Mouse (Mus musculus) frontal cortex, adult 2 months (tissue): ENCODE measurements around the gene Rundc3a. TPM values are rescaled to one million over a fixed set of nuclear protein-coding genes. Genes with fewer than 3 reads are reported as not detected.

Experiments
- DNase-seq, 2 experiments: peaks; one replicate each; pipeline ENCODE4 v3.0.0; 2022; ENCODE audit warnings: low spot score in 1 of 2; ENCODE audit errors: extremely low spot score in 1 of 2
- polyA plus RNA-seq: library from polyadenylated mRNA; depleted of rRNA; stranded (reverse); fragments of >200 nt; gene quantifications from 2 replicates; pipeline ENCODE4 v1.2.3, GENCODE M21; 2012

Rundc3a gene
- polyA plus RNA-seq, 1 experiment = 540 TPM

DNA sequence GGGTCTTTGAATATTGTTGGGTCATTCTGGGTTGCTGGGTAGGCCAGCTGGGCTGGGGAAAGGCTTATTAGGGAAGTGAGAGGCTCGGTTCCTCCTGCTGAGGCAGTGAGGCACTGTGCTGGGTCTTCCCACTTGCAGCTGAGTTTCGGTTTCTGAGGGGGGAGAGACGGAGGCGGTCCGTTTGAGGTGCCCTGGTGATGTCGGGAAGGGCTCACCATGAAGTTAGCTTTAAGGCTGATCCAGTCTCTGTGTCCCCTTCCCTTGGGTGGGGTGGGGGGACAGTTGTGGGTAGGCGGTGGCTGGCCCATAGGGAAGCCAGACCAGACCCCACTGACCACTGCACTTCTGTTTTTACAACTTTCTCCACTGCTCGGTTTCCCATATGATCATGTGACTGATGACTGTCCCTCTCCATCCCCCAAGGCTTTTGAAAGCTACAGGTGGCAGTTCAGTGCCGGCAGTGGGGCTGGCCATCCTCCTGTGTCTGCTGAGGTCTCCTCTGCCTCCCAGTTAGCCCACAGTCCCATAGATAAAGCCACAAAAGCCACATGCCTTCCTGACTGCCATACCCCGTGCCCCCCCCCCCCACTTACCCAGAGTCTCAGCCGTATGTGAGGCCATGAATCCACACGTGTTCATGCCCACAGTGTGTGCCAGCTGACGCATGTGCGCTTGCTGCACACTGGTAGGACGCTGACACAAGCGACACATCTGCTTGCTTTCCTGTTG lies 39.1 kb downstream of the Rundc3a start:
- DNase-seq = no peak

DNA sequence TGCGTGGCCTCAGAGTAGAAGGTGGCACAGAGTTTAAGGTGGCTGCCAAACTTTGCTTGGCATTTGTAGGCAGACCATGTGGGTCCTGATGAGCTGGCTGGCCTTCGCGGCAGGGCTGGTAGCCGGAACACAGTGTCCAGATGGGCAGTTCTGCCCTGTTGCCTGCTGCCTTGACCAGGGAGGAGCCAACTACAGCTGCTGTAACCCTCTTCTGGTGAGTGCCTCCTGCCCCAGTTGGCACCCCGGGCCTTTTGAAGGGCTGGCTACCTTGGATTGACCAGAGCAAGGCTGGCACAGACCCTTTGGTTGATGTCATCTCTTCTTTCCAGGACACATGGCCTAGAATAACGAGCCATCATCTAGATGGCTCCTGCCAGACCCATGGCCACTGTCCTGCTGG lies 39.7 kb downstream of the Rundc3a start:
- no peak for DNase-seq

DNA sequence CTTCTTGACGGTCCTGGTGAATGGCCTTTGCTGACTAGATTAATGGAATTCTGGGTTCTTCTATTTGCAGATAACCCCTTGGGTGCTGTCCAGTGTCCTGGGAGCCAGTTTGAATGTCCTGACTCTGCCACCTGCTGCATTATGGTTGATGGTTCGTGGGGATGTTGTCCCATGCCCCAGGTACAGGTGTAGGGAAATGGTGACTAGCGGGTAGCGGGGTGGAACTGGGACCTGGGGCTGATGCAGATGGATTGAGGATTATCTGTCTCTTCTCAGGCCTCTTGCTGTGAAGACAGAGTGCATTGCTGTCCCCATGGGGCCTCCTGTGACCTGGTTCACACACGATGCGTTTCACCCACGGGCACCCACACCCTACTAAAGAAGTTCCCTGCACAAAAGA lies 40.7 kb downstream of the Rundc3a start:
- DNase-seq = no peak

DNA sequence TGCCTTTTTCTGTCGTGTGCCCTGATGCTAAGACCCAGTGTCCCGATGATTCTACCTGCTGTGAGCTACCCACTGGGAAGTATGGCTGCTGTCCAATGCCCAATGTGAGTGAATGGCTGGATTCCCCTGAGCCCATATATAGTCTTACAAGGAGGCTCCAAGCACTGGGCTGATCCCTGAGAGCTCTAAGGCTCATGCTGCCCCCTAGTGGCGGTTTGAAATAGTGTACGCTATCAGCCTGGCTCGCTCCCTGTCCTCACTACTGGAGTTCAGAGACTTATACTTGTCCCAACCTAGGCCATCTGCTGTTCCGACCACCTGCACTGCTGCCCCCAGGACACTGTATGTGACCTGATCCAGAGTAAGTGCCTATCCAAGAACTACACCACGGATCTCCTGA lies 41.2 kb downstream of the Rundc3a start:
- peak in 1 of 2 experiments; percentile 97 for DNase-seq

DNA sequence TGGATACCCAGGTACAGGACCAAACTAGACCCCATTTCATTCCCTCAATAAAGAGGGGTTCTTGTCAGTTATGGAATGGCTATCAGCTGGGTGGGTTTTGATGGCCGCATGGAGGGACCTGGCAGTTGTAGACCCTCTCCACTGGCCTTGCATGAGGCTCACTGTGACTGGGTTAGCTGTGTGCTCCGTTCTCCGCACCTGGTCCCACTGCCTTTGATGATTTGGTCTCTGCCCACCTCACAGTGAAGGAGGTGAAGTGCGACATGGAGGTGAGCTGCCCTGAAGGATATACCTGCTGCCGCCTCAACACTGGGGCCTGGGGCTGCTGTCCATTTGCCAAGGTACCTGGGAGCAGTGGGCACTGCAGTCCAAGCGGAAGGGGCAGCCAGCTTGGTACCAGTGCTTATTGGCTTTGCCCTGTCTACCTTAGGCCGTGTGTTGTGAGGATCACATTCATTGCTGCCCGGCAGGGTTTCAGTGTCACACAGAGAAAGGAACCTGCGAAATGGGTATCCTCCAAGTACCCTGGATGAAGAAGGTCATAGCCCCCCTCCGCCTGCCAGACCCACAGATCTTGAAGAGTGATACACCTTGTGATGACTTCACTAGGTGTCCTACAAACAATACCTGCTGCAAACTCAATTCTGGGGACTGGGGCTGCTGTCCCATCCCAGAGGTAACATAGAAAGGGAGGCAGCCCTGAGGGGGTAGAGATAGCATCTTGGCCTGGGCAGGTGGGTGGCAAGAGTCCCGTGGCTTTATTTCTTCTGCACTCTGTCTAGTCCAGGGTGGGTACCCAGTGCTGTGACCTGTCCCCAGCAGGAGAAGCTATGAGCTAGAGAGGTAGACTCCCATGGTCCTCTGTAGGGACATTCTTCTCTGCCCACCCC lies 41.9 kb downstream of the Rundc3a start:
- DNase-seq = no peak

DNA sequence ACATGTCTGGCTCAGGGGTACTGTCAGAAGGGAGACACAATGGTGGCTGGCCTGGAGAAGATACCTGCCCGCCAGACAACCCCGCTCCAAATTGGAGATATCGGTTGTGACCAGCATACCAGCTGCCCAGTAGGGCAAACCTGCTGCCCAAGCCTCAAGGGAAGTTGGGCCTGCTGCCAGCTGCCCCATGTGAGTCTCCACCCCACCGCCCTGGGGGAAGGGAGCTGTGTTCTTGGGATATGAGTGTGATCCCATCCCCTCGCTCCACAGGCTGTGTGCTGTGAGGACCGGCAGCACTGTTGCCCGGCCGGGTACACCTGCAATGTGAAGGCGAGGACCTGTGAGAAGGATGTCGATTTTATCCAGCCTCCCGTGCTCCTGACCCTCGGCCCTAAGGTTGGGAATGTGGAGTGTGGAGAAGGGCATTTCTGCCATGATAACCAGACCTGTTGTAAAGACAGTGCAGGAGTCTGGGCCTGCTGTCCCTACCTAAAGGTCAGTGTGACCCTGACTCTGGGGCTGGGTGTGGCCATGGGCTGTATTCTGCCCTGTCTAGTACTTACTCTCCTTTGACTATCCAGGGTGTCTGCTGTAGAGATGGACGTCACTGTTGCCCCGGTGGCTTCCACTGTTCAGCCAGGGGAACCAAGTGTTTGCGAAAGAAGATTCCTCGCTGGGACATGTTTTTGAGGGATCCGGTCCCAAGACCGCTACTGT lies 42.7 kb downstream of the Rundc3a start:
- no peak for DNase-seq

DNA sequence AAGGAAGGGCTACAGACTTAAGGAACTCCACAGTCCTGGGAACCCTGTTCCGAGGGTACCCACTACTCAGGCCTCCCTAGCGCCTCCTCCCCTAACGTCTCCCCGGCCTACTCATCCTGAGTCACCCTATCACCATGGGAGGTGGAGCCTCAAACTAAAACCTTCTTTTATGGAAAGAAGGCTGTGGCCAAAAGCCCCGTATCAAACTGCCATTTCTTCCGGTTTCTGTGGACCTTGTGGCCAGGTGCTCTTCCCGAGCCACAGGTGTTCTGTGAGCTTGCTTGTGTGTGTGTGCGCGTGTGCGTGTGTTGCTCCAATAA lies 43.2 kb downstream of the Rundc3a start:
- DNase-seq = no peak

DNA sequence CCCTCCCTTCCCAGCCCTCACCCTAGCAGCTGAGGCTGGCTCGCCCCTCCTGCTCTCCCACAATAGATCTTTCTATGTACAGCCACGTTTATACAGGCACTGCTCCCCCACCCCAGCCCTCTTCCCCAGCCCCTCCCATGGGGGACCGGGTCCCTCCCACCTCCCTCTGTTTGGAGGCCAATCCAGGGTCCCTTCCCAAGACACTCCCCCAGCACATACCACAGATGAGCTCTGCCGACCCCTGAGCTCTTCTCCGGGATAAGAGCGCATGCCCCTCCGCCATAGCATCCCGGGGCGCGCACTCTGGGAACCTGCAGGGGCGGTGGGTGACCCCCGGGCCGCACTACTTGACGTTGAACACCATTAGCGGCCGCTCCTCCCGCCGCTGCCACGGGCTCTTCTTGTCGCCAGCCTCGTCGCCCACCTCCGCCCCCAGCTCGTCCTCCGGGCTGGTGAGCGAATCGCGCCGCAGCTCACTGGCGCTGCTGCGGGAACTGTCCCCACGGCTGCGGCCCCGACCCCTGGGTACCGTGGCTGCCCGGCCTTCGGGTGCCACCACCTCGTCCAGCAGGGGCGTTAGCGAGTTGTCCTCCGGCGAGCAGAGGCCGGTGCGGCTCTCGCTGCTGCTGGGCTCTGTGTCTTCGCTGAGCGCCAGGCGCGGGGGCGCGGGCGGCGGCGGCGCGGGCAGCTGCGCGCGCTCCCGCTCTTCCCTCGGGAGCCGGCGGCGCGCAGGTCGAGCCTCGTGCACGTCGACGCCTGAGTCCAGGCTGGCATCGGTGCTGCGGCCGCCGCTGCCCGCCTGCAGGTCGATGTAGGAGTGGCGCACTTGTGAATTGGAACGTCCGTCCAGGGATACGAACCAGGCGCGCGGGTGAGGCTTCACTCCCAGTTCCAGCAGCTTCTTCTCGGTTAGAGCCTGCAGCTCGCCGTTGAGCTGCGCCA lies 44.2 kb downstream of the Rundc3a start:
- DNase-seq = peak in 1 of 2 experiments; percentile 68

DNA sequence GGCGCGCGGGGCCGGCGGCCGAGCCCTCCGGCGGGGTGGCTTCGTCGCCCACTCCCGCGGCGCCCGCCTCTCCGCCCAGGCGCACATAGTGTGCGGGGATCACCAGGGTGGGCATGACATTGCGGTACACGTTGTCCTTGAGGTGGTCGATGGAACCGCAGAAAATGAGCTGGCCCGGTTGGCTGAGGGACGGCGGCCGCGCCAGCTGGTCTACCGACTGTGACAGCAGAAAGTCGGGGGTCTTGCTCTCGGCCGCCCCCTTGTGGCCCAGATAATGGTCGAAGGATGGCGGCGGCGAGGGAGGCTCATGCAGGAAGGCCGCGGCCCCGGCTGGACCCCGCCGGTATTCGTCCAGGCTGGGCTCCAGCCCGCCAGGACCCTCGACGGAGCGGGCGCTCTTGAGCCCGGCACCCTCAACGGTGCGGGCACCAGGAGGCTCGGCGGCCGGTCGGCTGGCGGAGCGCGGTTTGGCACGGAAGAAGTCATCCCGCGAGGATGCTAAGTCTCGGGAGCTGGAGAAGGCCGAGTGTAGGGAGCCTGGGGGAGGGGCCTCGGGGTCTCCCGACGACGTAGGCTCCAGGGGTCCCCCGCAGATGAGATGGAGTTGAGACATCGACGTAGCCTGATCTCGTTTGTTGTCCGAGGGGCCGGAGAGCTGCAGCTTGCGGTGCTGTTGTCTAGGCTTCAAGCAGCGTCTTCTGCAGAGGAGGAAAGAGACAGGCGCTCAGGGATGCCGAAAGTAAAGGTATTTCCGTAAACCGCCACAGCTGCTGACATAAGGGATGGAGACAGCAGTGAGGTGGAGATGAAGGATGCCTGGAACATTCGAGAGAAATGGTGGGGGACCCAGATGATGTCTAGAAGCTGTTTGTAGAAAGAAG lies 45.2 kb downstream of the Rundc3a start:
- DNase-seq = peak in 1 of 2 experiments; percentile 85

DNA sequence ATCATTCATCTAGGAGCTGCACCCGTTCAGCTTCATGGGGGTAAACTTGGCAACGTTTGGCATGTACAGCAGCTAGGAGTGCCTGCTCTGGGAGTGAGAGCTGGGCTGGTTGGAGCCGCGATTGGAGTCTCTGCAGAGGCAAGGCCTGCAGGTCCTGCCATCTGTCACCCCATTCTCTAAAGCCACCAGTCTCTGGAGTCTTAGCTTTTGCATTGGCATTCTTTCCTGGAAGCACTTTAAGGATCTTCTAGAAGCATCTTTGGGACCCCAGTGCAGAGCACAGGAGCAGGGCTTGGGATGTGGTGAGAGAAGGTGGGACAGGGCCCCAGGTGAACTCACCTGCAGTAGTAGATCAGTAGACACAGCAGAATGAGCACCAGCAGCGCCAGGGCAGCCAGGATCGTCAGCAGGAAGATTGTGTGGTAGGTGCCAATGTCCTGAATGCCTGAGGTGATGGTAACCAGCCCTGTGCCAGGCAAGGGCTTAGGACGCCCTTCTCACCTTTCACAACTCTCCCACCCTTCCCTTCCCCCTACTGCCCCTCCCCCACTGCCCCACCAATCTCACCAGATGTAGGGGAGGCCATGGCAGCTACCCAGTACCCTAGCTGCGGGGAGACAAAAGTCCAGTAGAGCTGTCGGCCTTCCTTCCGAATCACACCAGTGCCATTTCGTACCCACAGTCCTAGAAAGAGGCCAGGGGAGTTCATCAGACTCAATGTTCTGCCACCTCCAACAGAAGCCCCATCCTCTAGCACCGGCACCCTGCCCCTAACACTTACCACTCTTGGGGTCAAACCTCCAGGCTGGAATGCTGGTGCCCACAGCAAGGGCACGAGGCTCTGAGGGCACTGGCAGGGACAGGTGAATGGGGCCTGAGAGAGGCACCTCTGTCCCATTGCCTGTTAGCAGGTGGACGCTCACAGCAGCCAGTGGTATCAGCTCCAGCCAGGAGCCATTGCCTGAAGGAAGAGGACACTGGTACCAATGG lies 46.2 kb downstream of the Rundc3a start:
- DNase-seq = no peak

DNA sequence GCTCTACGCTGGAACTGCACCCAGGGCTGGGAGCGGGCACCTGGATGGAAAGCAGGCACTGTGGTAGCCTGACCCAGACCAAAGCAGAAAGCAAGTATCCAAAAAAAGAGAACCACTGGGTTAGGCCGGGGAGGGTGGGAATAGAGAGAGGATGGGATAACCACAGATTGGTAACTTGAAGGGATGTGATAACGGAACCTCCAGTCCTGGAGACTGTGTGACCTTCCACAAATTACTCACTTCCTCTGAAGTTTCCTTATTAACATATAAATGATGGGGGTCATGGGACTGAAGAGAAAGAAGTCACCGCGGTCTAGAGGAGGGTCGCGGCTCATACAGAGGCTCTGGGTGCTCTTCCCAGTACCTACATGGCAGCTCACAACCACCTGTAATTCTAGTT lies 47.1 kb downstream of the Rundc3a start:
- no peak for DNase-seq

DNA sequence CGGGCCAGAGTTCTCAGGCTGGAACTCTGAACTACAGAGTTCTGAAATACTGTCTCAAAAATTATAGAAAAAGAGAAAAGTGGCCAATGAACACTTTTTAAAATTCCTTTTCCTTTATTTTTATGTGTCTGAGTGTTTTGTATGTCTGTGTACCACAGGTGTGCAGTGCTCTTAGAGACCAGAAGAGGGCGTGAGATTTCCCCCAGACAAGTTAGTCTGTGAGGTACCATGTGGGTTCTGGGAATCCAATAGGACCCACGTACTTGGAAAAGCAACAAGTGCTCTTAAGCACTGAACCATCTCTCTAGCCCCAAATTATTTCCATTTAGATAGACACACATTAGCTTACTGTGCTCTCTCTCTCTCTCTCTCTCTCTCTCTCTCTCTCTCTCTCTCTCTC lies 48.2 kb downstream of the Rundc3a start:
- DNase-seq = no peak

DNA sequence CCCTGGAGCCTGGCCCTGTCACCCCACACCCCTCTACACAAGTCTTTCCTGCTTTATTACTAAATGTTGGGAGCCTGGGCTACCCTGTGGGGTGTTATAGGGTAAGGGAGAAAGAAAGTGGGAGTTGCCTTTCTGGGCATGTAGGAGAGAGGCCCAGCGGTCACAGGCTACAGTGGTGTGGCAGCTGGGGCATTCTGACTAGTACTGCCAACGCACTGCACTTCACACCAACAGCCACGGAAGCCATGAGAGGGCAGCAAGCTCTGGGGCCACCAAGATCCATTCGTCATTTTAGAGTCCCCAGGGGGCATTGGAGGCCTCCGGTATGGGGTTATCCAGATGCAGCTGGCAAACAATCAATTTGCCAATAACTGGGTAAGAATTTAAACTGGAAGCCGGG lies 48.9 kb downstream of the Rundc3a start:
- no peak for DNase-seq

DNA sequence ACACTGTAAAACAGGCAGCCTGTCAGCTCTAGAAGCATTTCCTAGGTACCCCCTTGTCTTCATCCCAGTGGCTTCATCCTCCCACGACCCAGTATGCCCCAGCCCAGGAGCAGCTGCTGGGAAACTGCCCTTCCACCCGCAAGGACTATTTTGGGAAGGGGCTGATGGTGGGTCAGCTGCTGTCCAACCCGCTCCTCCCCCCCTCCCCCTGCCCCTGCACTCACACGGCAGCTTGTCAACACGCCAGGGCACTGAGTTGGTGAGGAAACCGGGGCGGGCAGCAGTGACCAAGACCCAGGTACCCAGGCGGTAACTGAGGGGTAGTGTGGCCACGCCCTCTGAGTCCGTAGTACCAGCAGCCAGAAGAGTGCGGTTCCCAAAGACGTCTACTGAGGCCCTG lies 50.5 kb downstream of the Rundc3a start:
- DNase-seq = no peak

DNA sequence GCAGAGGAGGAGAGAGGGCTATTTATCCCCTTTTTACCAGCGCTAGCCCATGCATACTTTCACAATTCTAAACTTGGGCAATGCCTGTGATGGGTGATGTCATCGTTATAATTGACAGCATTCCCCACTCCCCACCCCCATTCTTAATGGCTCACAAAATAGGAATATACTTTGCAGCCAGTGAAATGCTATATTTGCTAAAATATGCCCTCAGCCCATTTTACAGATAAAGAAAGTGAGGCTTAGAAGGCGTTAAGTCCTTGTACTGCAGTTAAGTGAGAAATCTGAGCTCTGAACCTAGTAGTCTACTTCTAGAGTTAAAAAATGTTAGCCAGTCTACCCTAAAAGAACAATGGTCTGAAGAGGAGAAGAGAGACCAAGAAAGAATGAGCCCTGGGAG lies 51.1 kb downstream of the Rundc3a start:
- no peak for DNase-seq

DNA sequence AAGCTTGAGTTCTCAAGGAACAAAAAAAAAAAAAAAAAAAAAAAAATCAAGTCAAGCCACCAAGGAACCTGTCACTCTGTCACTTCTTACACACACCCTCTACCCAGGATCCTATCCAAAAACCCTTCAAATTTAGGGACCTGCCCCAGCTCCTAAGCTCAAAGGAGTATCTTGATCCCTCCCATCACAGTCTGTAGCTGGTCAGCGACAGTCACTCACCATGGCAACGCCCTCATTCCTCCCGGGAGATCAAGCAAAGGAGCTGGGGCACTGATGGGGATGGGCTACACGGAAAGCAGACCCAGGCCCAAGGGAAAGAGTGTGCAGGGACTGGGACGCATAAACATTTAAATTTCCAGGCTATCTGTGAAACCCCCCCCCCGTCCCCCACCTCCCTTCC lies 51.6 kb downstream of the Rundc3a start:
- no peak for DNase-seq

DNA sequence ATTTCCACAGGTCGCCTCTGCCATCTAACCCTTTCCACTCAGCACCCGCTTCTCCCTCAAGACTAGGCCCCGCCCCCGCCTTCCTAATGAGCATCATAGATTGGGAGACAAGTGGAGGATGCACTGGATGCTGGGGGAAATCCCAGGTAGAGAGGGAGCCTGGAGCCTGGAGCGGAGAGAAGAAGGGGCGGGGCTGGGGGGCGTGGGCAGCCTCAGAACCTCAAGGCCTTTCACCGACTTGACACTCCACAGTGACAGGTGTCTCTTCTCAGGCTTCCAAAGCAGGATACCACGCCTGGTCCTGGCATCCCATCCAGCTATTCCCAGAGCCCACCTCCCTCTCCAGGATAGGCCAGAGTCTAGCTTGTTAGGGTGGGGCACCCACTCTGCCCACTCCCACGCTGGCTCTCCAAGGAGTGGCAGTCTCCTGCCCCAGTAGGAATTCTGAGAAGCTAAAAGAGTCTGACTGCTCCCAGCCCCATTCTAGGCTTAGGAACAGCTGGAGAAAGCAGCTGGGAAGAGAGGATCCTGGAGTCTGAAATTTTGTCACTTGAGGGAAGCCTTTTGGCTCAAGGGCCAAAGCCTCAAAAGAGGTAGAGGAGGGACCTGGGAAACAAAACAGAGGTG lies 52.2 kb downstream of the Rundc3a start:
- DNase-seq = no peak

DNA sequence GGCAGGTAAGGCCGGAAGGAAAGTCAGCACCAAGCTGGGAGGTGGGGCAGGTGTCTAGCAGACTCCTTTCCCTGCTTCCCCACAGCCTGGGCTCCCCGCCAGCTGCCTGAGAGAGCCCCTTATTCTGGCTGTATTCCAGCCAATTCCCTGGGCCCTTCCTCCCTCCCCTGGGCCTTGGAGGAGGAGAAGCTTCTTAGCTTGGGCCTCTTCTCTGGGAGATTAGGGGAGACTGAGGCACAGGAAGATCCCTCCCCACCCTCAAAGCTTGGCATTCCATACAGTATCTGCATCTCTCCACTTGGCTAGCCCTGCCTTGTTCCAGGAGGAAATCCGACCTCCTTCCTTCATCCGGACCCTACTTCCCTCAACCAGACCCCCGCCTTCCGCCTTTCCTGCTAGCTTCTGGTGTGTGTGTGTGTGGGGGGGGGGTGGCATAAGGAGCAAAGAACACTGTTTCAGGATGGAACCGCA lies 52.7 kb downstream of the Rundc3a start:
- no peak for DNase-seq
